Mouse (Mus musculus) neural tube, embryonic 11.5 days (tissue): Measurements from ENCODE around the gene Hsp90b1. TPM values are rescaled to one million over a fixed set of nuclear protein-coding genes. Genes with fewer than 3 reads are reported as not detected.

Experiments used
- ATAC-seq: fragments of 200-750 bp; cut with Nextera tagmentation; 2 replicates; pipeline ENCODE4 v1.8.0; 2017; ENCODE audit warnings: moderate number of reproducible peaks, mild to moderate bottlenecking, moderate TSS enrichment, moderate library complexity; ENCODE audit not compliant: insufficient read depth, low FRiP score, low TSS enrichment
- DNase-seq: peaks from one replicate; pipeline ENCODE4 v3.0.0-alpha.2; 2015; ENCODE audit warnings: low spot score
- H3K27ac ChIP-seq: fragments of 300-500 bp; sonication (generic); 2 replicates; pipeline ENCODE4 v1.5.1; 2014; ENCODE audit warnings: low read depth, mild to moderate bottlenecking, low read length
- H3K27me3 ChIP-seq: fragments of 300-500 bp; sonication (generic); 2 replicates; pipeline ENCODE4 v1.6.1; 2014; ENCODE audit warnings: mild to moderate bottlenecking, low read length, mixed read lengths; ENCODE audit not compliant: control insufficient read depth, insufficient read depth
- H3K36me3 ChIP-seq: fragments of 300-500 bp; sonication (generic); 2 replicates; pipeline ENCODE4 v1.6.1; 2014; ENCODE audit warnings: mild to moderate bottlenecking, low read length, moderate library complexity, mixed read lengths; ENCODE audit not compliant: control insufficient read depth, insufficient read depth
- H3K4me1 ChIP-seq: fragments of 300-500 bp; sonication (generic); 2 replicates; pipeline ENCODE4 v1.6.1; 2014; ENCODE audit warnings: low read length, mixed read lengths; ENCODE audit not compliant: control insufficient read depth, insufficient read depth
- H3K4me2 ChIP-seq: fragments of 300-500 bp; sonication (generic); 2 replicates; pipeline ENCODE4 v1.6.1; 2014; ENCODE audit warnings: low read depth, mild to moderate bottlenecking, moderate library complexity
- H3K4me3 ChIP-seq: fragments of 300-500 bp; sonication (generic); 2 replicates; pipeline ENCODE4 v1.5.1; 2014; ENCODE audit warnings: low read depth, low read length
- H3K9ac ChIP-seq: fragments of 300-500 bp; sonication (generic); 2 replicates; pipeline ENCODE4 v1.6.1; 2014; ENCODE audit warnings: mild to moderate bottlenecking, low read length
- H3K9me3 ChIP-seq: fragments of 300-500 bp; sonication (generic); 2 replicates; pipeline ENCODE4 v1.6.1; 2016; ENCODE audit warnings: low read length; ENCODE audit not compliant: control insufficient read depth
- WGBS: fragments of 180-500 bp; shearing (Covaris S2); extraction: QIAGEN DNeasy Blood & Tissue Kit; methylation state at CpG from one replicate; pipeline ENCODE4 v1.1.7; 2014; 5-methylcytosine and 5-hydroxymethylcytosine counted together
- polyA plus RNA-seq: library from polyadenylated mRNA; unstranded; fragments of >200 nt; fragmentation: Nextera tagmentation; extraction: Ambion mirVana; gene quantifications from 2 replicates; pipeline ENCODE4 v1.2.1, GENCODE M21; 2014

Hsp90b1 gene
- polyA plus RNA-seq, 1 experiment from 2014 or later, result 513 TPM

DNA sequence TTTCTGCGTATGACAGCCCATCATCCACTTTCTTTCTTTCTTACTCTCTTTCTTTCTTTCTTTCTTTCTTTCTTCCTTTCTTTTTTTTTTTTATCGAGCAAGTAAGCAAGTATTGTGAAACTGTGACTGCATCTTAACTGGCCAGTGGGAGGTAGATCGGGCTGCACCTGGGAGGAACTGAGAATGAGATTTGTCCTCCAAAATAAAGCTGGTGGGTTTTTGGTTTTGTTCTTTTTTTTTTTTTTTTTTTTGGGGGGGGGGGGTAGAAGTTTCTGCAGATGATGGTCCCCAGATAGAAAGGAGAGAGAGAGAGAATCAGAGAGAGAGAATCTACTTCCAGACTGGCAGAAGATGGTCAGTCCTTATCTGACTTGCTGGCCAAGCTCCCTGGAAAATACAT lies 1.8 kb upstream of the Hsp90b1 start:
- Histone ChIP-seq H3K4me1 (peaks cover 15% of the 10 kb centered on the region; the same call in 1 of the 2 replicates), H3K9ac (no peak overlapping the region), H3K36me3 (peaks cover 3% of the 10 kb centered on the region; the same call in 1 of the 2 replicates), H3K27ac (no peak overlapping the region), H3K9me3 (no peaks in the 10 kb centered on the region), H3K4me3 (no peak overlapping the region), H3K27me3 (no peaks in the 10 kb centered on the region), H3K4me2 (no peak overlapping the region)
- no peak for DNase-seq
- 91% methylated on average over 3 of the region's 3 CpGs for WGBS
- ATAC-seq, result no peak

DNA sequence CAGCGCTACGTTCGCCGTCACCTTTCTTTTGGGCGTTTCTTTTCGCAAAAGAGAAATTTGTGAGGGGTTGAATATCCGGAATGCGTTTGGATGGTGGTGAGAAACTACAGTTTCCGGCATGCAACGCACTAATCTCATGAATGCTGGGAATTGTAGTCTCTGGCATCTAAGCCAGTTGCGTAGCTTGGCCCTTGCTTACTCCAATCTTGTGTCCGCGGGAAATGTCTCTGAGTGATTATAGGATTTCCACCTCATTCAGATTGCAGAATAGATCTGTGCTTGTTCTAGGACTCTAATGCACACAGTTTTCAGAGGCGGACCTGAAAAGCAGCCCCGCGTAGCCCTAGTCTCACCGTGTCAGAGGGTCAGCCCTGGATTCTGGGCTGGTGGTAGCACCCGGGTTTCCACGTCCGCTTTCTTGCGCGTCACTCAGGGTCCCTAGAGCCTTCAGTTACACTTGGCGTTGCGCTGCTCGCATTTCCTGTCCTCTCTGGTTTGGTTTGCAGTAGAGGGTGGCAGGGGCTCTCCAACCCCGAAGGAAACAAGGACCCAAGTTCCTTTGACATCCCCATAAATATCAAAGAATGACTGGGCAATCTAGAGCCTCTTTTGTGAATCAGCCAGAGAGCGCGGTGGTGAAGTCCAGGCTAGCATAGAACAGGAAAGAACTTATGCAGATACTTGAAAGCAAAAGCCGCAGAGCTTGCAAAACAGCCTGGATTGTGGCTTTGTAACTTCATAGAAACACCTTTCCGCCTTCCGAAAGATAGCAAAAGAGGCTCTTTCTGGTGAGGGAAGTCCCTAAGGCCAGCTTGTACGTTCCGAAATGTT lies 828 bp upstream of the Hsp90b1 start:
- H3K4me2 ChIP-seq, result peak overlapping the region; percentile 52
- no peak for DNase-seq
- peak overlapping the region; percentile 67 for H3K9ac ChIP-seq
- ATAC-seq, result peak; percentile 82
- peaks cover 19% of the 10 kb centered on the region for H3K4me1 ChIP-seq
- whole genome bisulfite sequencing, result 6% methylated on average over 33 of the region's 33 CpGs
- H3K27me3 ChIP-seq, result no peaks in the 10 kb centered on the region
- no peaks in the 10 kb centered on the region for H3K9me3 ChIP-seq
- peak overlapping the region; percentile 88 for H3K27ac ChIP-seq
- H3K4me3 ChIP-seq, result peak overlapping the region; percentile 91
- H3K36me3 ChIP-seq, result peaks cover 6% of the 10 kb centered on the region

DNA sequence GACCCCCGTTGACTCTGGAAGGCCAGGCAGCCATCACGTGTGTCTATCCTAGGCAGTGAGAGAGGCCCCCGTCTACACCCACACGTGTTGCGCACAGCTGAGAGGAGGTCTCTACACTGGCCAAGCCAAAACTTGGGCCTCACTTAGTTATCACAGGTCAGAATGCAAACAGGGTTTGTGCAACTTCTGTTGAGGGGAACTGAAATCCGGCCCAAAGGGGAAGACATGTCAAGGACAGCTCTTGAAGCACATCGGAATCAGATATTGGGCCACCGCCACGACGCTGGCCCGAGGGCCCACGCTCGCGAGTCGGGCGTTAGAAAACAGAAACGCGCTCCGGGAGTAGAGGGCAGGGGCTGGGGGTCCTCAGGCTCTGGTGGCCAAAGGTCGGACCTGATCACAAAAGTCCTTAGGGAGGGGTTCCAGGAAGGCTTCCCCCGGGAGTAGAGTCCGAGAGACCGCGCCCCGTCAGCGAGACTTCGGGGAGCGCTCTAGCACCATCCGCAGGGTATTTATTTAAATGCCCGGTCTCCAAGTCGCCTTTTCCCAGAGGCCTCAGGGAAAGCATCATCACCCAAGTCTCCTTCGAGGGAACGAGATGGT lies 619 bp downstream of the Hsp90b1 start:
- DNase-seq (peak; percentile 43), ATAC-seq (no peak; the same call in 1 of the 2 replicates)
- Histone ChIP-seq H3K9ac (peak overlapping the region; percentile 92), H3K27ac (peak overlapping the region; percentile 88), H3K4me1 (peaks cover 28% of the 10 kb centered on the region), H3K4me2 (peak overlapping the region; percentile 67), H3K9me3 (no peaks in the 10 kb centered on the region), H3K4me3 (peak overlapping the region; percentile 91), H3K27me3 (no peaks in the 10 kb centered on the region), H3K36me3 (peaks cover 10% of the 10 kb centered on the region)
- under 1% methylated on average over 33 of the region's 33 CpGs for WGBS

DNA sequence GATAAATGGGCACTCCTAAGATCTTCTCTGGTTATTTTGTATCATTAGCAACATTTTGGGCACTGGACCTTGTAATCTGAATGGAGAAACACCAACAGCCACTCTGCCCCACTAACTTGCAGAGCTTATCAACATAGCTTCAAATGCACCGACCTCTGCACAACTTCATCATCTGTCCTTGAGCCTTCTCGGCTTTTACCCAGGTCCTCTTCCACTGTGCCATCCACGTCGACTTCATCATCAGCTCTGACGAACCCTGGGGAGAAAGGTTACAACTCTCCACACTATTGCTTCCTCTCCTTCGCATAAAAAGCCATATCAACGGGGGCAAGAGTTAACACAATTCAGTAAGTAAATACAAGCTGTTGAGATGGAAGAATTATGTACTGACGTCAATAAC lies 1.2 kb downstream of the Hsp90b1 start:
- H3K4me3 ChIP-seq, result peak overlapping the region; percentile 91
- peaks cover 28% of the 10 kb centered on the region for H3K4me1 ChIP-seq
- DNase-seq (no peak), ATAC-seq (no peak)
- H3K4me2 ChIP-seq, result peak overlapping the region; percentile 67
- no peak overlapping the region for H3K27ac ChIP-seq
- H3K9ac ChIP-seq, result peak overlapping the region; percentile 92
- WGBS, result 5% methylated on average over 8 of the region's 8 CpGs
- H3K27me3 ChIP-seq, result no peaks in the 10 kb centered on the region
- H3K36me3 ChIP-seq, result peaks cover 14% of the 10 kb centered on the region
- H3K9me3 ChIP-seq, result no peaks in the 10 kb centered on the region

DNA sequence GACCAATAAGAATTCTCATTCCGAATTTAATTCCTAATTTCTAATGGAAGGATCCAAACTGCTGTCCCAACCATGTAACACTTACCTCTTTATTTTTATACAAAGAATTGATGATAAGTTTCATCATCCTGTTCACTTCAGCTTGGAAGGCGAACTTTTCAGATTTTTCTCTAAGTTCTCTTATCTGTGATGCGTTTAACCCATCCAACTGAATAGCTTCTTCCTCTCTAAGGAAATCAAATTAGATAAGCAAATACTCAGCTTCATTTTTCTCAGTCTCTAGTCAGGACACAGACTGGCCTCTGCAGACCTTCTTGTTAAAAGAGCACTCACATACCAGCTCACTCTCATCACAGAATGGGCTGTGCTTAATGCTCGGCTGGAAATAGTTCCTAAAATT lies 1.9 kb downstream of the Hsp90b1 start:
- Histone ChIP-seq H3K27me3 (no peaks in the 10 kb centered on the region), H3K36me3 (peaks cover 15% of the 10 kb centered on the region), H3K9ac (no peak overlapping the region), H3K27ac (no peak overlapping the region), H3K4me1 (peaks cover 28% of the 10 kb centered on the region), H3K9me3 (no peaks in the 10 kb centered on the region), H3K4me3 (peak overlapping the region; percentile 91), H3K4me2 (peak overlapping the region; percentile 67)
- no peak for DNase-seq
- ATAC-seq, result no peak
- 79% methylated on average over 4 of the region's 4 CpGs for WGBS

DNA sequence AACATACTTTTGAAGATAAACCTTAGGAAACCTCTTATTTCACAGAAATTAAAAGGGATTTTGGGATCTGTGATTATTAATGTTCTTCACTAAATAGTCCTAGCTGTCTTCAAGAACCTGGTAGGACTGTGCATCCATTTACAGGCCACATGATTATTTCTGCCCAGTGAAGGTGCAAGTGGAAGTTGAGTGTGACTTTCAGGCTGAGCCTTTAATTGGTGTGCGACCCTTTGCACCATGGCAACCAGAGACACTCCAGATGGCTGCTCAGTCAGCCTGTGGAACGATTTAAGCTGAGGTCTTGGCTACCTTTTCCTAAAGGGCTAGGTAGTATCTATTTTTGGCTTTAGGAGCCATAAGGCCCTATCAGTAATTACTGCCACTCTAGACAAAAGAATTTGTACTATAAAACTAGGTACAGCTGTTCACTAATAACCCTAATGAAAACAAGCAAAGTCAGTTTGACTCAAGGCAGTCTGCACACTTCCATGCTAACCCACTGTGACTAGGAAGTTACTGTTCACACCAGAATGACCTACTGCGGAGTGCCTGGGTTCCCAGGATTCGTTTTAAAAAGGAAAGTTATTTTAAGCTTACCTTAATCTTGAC lies 2.9 kb downstream of the Hsp90b1 start:
- Histone ChIP-seq H3K4me2 (no peak overlapping the region), H3K36me3 (peaks cover 21% of the 10 kb centered on the region), H3K27me3 (no peaks in the 10 kb centered on the region), H3K9ac (no peak overlapping the region), H3K4me3 (no peak overlapping the region), H3K9me3 (no peaks in the 10 kb centered on the region), H3K27ac (no peak overlapping the region), H3K4me1 (peaks cover 28% of the 10 kb centered on the region)
- ATAC-seq (no peak), DNase-seq (no peak)
- 59% methylated on average over 4 of the region's 4 CpGs for WGBS

DNA sequence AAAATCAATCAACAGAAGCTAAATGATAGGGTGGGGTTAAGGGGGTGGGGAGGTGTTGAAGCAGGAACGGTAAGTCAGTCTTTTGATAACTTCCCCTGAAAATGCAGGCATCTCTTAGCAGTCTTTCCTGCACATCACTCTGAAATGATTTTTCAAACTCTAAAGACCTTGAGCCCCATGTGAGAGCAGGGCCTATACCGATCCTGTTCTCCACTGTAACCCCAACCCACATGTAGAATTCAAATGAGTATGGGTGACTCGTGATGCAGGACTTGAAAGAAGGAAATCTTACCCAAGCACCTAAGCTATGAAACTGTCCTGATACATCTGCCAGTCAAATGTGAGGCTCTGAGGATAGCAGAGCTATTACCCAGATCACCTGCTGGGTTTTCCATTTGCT lies 4.3 kb downstream of the Hsp90b1 start:
- peaks cover 28% of the 10 kb centered on the region for H3K4me1 ChIP-seq
- peaks cover 21% of the 10 kb centered on the region for H3K36me3 ChIP-seq
- H3K4me3 ChIP-seq, result no peak overlapping the region
- 72% methylated on average over 3 of the region's 3 CpGs for WGBS
- no peak for ATAC-seq
- DNase-seq, result no peak
- no peak overlapping the region for H3K4me2 ChIP-seq
- no peak overlapping the region; the same call in 1 of the 2 replicates for H3K9ac ChIP-seq
- no peak overlapping the region for H3K27ac ChIP-seq
- no peaks in the 10 kb centered on the region for H3K9me3 ChIP-seq
- no peaks in the 10 kb centered on the region for H3K27me3 ChIP-seq

DNA sequence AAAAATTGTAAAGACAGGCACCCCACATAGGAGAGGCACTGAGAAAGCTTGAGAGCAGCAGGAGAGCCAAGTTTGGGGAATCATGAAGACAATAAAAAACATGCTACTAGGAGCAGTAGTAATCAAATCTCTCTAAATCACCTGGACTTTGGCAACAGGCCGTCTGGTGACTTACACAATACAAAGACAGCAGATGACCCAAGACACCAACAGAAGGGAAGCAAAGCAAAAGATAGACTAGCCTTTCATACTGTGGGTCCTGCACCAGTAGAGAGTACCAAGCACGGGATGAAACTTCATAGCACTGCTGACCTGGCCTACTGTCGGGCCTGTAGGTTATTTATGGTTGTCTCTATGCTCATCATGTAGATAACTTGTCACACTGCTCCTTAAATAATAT lies 5.1 kb downstream of the Hsp90b1 start:
- H3K27me3 ChIP-seq, result no peaks in the 10 kb centered on the region
- no peaks in the 10 kb centered on the region for H3K9me3 ChIP-seq
- no peak overlapping the region for H3K4me3 ChIP-seq
- no peak overlapping the region for H3K27ac ChIP-seq
- H3K4me1 ChIP-seq, result peaks cover 28% of the 10 kb centered on the region
- H3K4me2 ChIP-seq, result no peak overlapping the region
- peaks cover 25% of the 10 kb centered on the region for H3K36me3 ChIP-seq
- H3K9ac ChIP-seq, result no peak overlapping the region; the same call in 1 of the 2 replicates
- ATAC-seq (no peak), DNase-seq (no peak)
- WGBS, result 64% methylated on average over 3 of the region's 3 CpGs
